Mouse (Mus musculus): ENCODE results near the gene Dnajb3. TPM values are rescaled to one million over a fixed set of nuclear protein-coding genes. Genes with fewer than 3 reads are reported as not detected.

The Dnajb3 gene
- total and polyA plus RNA-seq, 2 experiments from 2014 or later, result 6.9 to 11.8 TPM

- Histone ChIP-seq H3K4me1 (ENCODE audit: insufficient read depth, low read length) (no peaks in the 10 kb centered on the region), H3K9me3 (ENCODE audit: low read length) (peaks cover 100% of the 10 kb centered on the region), H3K4me3 (ENCODE audit: low read depth, low read length) (no peak overlapping the region), H3K36me3 (ENCODE audit: insufficient read depth, low read length) (no peaks in the 10 kb centered on the region), H3K4me2 (ENCODE audit: low read depth, low read length, poor library complexity, severe bottlenecking) (no peak overlapping the region), H3K27me3 (ENCODE audit: insufficient read depth, low read length) (no peaks in the 10 kb centered on the region), H3K9ac (replicated peaks; ENCODE audit: low read length, poor library complexity, severe bottlenecking) (no peak overlapping the region), H3K27ac (ENCODE audit: low read depth, low read length) (no peak overlapping the region)
- DNase-seq (ENCODE audit: low spot score), result no peak
- WGBS, result 73% methylated on average over 7 of the region's 7 CpGs
- ATAC-seq (ENCODE audit: low FRiP score), result no peak
- TF ChIP-seq CTCF (IDR thresholded peaks at IDR 0.05), result no peak
These were observed 24.8 kb upstream of the Dnajb3 start for GRCm38 (mm10) chr1:88230421-88230820.

- Histone ChIP-seq H3K4me2 (ENCODE audit: low read depth, low read length, poor library complexity, severe bottlenecking) (no peak overlapping the region), H3K4me1 (ENCODE audit: insufficient read depth, low read length) (no peaks in the 10 kb centered on the region), H3K4me3 (ENCODE audit: low read depth, low read length) (no peak overlapping the region), H3K9me3 (ENCODE audit: low read length) (peaks cover 98% of the 10 kb centered on the region), H3K27me3 (ENCODE audit: insufficient read depth, low read length) (no peaks in the 10 kb centered on the region), H3K9ac (replicated peaks; ENCODE audit: low read length, poor library complexity, severe bottlenecking) (no peak overlapping the region), H3K27ac (ENCODE audit: low read depth, low read length) (no peak overlapping the region), H3K36me3 (ENCODE audit: insufficient read depth, low read length) (no peaks in the 10 kb centered on the region)
- no peak for ATAC-seq (ENCODE audit: low FRiP score)
- TF ChIP-seq CTCF (IDR thresholded peaks at IDR 0.05), result no peak
- DNase-seq (ENCODE audit: low spot score), result no peak
- WGBS, result 86% methylated on average over 5 of the region's 5 CpGs
These were observed 24.4 kb upstream of the Dnajb3 start for GRCm38 (mm10) chr1:88229986-88230385.

- Histone ChIP-seq H3K36me3 (ENCODE audit: insufficient read depth, low read length) (no peaks in the 10 kb centered on the region), H3K9ac (replicated peaks; ENCODE audit: low read length, poor library complexity, severe bottlenecking) (no peak overlapping the region), H3K27me3 (ENCODE audit: insufficient read depth, low read length) (no peaks in the 10 kb centered on the region), H3K4me2 (ENCODE audit: low read depth, low read length, poor library complexity, severe bottlenecking) (no peak overlapping the region), H3K27ac (ENCODE audit: low read depth, low read length) (no peak overlapping the region), H3K4me1 (ENCODE audit: insufficient read depth, low read length) (no peaks in the 10 kb centered on the region), H3K9me3 (ENCODE audit: low read length) (peaks cover 94% of the 10 kb centered on the region), H3K4me3 (ENCODE audit: low read depth, low read length) (no peak overlapping the region)
- no peak for TF ChIP-seq CTCF (IDR thresholded peaks at IDR 0.05)
- DNase-seq (ENCODE audit: low spot score) (no peak), ATAC-seq (ENCODE audit: low FRiP score) (no peak)
- WGBS, result 75% methylated on average over 3 of the region's 3 CpGs
These were observed 24.0 kb upstream of the Dnajb3 start for GRCm38 (mm10) chr1:88229566-88229965.

- H3K4me3 ChIP-seq (ENCODE audit: low read depth, low read length), result no peak overlapping the region
- H3K36me3 ChIP-seq (ENCODE audit: insufficient read depth, low read length), result no peaks in the 10 kb centered on the region
- H3K27me3 ChIP-seq (ENCODE audit: insufficient read depth, low read length), result no peaks in the 10 kb centered on the region
- TF ChIP-seq CTCF (IDR thresholded peaks at IDR 0.05), result no peak
- no peak overlapping the region for H3K27ac ChIP-seq (ENCODE audit: low read depth, low read length)
- peaks cover 79% of the 10 kb centered on the region for H3K9me3 ChIP-seq (ENCODE audit: low read length)
- DNase-seq (ENCODE audit: low spot score) (no peak), ATAC-seq (ENCODE audit: low FRiP score) (no peak)
- H3K9ac ChIP-seq (replicated peaks; ENCODE audit: low read length, poor library complexity, severe bottlenecking), result no peak overlapping the region
- WGBS, result 72% methylated on average over 7 of the region's 7 CpGs
- H3K4me2 ChIP-seq (ENCODE audit: low read depth, low read length, poor library complexity, severe bottlenecking), result no peak overlapping the region
- no peaks in the 10 kb centered on the region for H3K4me1 ChIP-seq (ENCODE audit: insufficient read depth, low read length)
These were observed 22.5 kb upstream of the Dnajb3 start for GRCm38 (mm10) chr1:88228121-88228520.

- Histone ChIP-seq H3K4me2 (ENCODE audit: low read depth, low read length, poor library complexity, severe bottlenecking) (no peak overlapping the region), H3K4me3 (ENCODE audit: low read depth, low read length) (no peak overlapping the region), H3K27ac (ENCODE audit: low read depth, low read length) (no peak overlapping the region), H3K27me3 (ENCODE audit: insufficient read depth, low read length) (no peaks in the 10 kb centered on the region), H3K36me3 (ENCODE audit: insufficient read depth, low read length) (no peaks in the 10 kb centered on the region), H3K9ac (replicated peaks; ENCODE audit: low read length, poor library complexity, severe bottlenecking) (no peak overlapping the region), H3K9me3 (ENCODE audit: low read length) (peaks cover 73% of the 10 kb centered on the region), H3K4me1 (ENCODE audit: insufficient read depth, low read length) (no peaks in the 10 kb centered on the region)
- no peak for TF ChIP-seq CTCF (IDR thresholded peaks at IDR 0.05)
- ATAC-seq (ENCODE audit: low FRiP score), result no peak
- no peak for DNase-seq (ENCODE audit: low spot score)
- 60% methylated on average over 2 of the region's 2 CpGs for WGBS
These were observed 21.9 kb upstream of the Dnajb3 start for GRCm38 (mm10) chr1:88227482-88227881.

GRCm38 (mm10) chr1:88226670-88227379 lies 21.2 kb upstream of the Dnajb3 start, which contains the start of gene Mroh2a:
Mroh2a (plus strand) TSS chr1:88226986.
- Histone ChIP-seq H3K27me3 (ENCODE audit: insufficient read depth, low read length) (no peaks in the 10 kb centered on the region), H3K27ac (ENCODE audit: low read depth, low read length) (no peak within 1 kb of the TSS), H3K4me3 (ENCODE audit: low read depth, low read length) (no peak within 1 kb of the TSS), H3K9ac (replicated peaks; ENCODE audit: low read length, poor library complexity, severe bottlenecking) (no peak within 1 kb of the TSS), H3K36me3 (ENCODE audit: insufficient read depth, low read length) (no peaks in the 10 kb centered on the region), H3K4me2 (ENCODE audit: low read depth, low read length, poor library complexity, severe bottlenecking) (no peak within 1 kb of the TSS), H3K9me3 (ENCODE audit: low read length) (peaks cover 70% of the 10 kb centered on the region), H3K4me1 (ENCODE audit: insufficient read depth, low read length) (no peaks in the 10 kb centered on the region)
- DNase-seq (ENCODE audit: low spot score) (no peak), ATAC-seq (ENCODE audit: low FRiP score) (no peak)
- 56% methylated on average over 5 of the region's 5 CpGs for WGBS
- no peak for TF ChIP-seq CTCF (IDR thresholded peaks at IDR 0.05)

All from midbrain, postnatal 0 days (tissue).